Mouse (Mus musculus): ENCODE measurements at regions not wholly inside any gene's neighbourhood (a gene's known extent, or its start where the extent isn't known, plus 50 kb on each side); places are given as distances from the start of the nearest gene placed in this dataset.

- no peak overlapping the region for H3K9ac ChIP-seq (ENCODE audit: low read depth, low read length)
- no peaks in the 10 kb centered on the region for H3K27me3 ChIP-seq (replicated peaks; ENCODE audit: control insufficient read depth, insufficient read depth, low read length)
- H3K4me2 ChIP-seq: no peak overlapping the region
- DNase-seq (ENCODE audit: low spot score): no peak
- H3K36me3 ChIP-seq (ENCODE audit: control insufficient read depth, insufficient read depth, low read length): no peaks in the 10 kb centered on the region
- no peak overlapping the region for H3K27ac ChIP-seq (ENCODE audit: low read depth, low read length)
- no peak for ATAC-seq (replicated peaks; ENCODE audit: low FRiP score)
- WGBS: 77% methylated on average over 5 of the region's 5 CpGs
- no peaks in the 10 kb centered on the region for H3K4me1 ChIP-seq (replicated peaks; ENCODE audit: control insufficient read depth, insufficient read depth, low read length)
- H3K4me3 ChIP-seq (ENCODE audit: low read depth, low read length): no peak overlapping the region
- H3K9me3 ChIP-seq (ENCODE audit: control insufficient read depth, low read length): no peaks in the 10 kb centered on the region
These were observed 94.5 kb downstream of the Lmo4 start for GRCm38 (mm10) chr3:144110331-144111080.

GRCm38 (mm10) chr3:144109769-144110168 lies 95.3 kb downstream of the Lmo4 start:
- Histone ChIP-seq H3K27ac (ENCODE audit: low read depth, low read length) (no peak overlapping the region), H3K4me1 (replicated peaks; ENCODE audit: control insufficient read depth, insufficient read depth, low read length) (no peaks in the 10 kb centered on the region), H3K36me3 (ENCODE audit: control insufficient read depth, insufficient read depth, low read length) (no peaks in the 10 kb centered on the region), H3K9me3 (ENCODE audit: control insufficient read depth, low read length) (no peaks in the 10 kb centered on the region), H3K4me2 (no peak overlapping the region), H3K27me3 (replicated peaks; ENCODE audit: control insufficient read depth, insufficient read depth, low read length) (no peaks in the 10 kb centered on the region), H3K9ac (ENCODE audit: low read depth, low read length) (no peak overlapping the region), H3K4me3 (ENCODE audit: low read depth, low read length) (no peak overlapping the region)
- ATAC-seq (replicated peaks; ENCODE audit: low FRiP score): no peak
- no peak for DNase-seq (ENCODE audit: low spot score)
- 74% methylated on average over 2 of the region's 2 CpGs for WGBS

DNA sequence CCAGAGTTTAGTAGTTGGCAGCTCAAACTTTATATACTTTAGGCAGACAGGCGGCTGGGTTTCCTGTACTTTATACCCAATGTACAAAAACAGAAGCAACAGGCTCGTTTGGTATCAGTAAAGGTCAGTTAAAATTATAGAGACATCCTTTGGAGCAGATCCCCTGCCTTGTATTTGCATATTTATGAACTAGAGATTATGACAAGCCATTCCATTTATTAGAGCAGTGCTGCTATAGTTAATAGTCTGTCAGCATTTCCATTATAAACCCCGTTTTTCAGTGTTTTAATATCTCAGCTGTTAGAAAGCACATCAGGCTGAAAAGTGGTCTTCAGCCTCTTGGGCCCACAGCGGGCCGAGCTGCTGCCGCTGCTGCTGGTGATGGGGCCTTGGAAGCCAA lies 96.7 kb downstream of the Lmo4 start:
- DNase-seq (ENCODE audit: low spot score): no peak
- Histone ChIP-seq H3K9ac (ENCODE audit: low read depth, low read length) (no peak overlapping the region), H3K4me2 (no peak overlapping the region), H3K27ac (ENCODE audit: low read depth, low read length) (no peak overlapping the region), H3K4me3 (ENCODE audit: low read depth, low read length) (no peak overlapping the region), H3K36me3 (ENCODE audit: control insufficient read depth, insufficient read depth, low read length) (no peaks in the 10 kb centered on the region), H3K27me3 (replicated peaks; ENCODE audit: control insufficient read depth, insufficient read depth, low read length) (no peaks in the 10 kb centered on the region), H3K4me1 (replicated peaks; ENCODE audit: control insufficient read depth, insufficient read depth, low read length) (no peaks in the 10 kb centered on the region), H3K9me3 (ENCODE audit: control insufficient read depth, low read length) (no peaks in the 10 kb centered on the region)
- no peak for ATAC-seq (replicated peaks; ENCODE audit: low FRiP score)
- WGBS: 75% methylated on average over 6 of the region's 6 CpGs

DNA sequence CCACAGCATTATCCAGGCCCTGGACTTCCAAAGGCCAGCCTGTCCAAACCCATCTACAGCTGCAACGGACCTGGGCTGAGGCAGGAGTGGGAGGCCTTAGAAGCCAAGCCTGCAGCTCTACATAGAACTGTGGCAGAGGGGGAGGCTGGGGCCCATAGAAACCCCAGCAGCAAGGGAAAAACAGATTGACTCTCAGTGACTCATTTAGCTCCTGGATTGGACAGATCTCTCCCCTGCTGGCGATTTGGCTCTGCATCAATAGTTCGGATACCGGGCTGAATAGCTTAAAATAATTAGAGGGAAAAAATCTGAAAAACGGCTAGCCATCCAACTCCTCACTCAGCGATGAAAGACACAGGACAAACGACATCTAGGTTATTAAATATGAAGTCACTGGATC lies 97.4 kb downstream of the Lmo4 start:
- WGBS: 83% methylated on average over 7 of the region's 7 CpGs
- H3K27ac ChIP-seq (ENCODE audit: low read depth, low read length): no peak overlapping the region
- no peaks in the 10 kb centered on the region for H3K9me3 ChIP-seq (ENCODE audit: control insufficient read depth, low read length)
- no peak overlapping the region for H3K4me2 ChIP-seq
- H3K9ac ChIP-seq (ENCODE audit: low read depth, low read length): no peak overlapping the region
- no peaks in the 10 kb centered on the region for H3K27me3 ChIP-seq (replicated peaks; ENCODE audit: control insufficient read depth, insufficient read depth, low read length)
- H3K36me3 ChIP-seq (ENCODE audit: control insufficient read depth, insufficient read depth, low read length): no peaks in the 10 kb centered on the region
- DNase-seq (ENCODE audit: low spot score) (no peak), ATAC-seq (replicated peaks; ENCODE audit: low FRiP score) (no peak)
- H3K4me1 ChIP-seq (replicated peaks; ENCODE audit: control insufficient read depth, insufficient read depth, low read length): no peaks in the 10 kb centered on the region
- H3K4me3 ChIP-seq (ENCODE audit: low read depth, low read length): no peak overlapping the region

GRCm38 (mm10) chr3:144104366-144104765 lies 100.7 kb downstream of the Lmo4 start:
- WGBS: 76% methylated on average over 4 of the region's 4 CpGs
- Histone ChIP-seq H3K27ac (ENCODE audit: low read depth, low read length) (no peak overlapping the region), H3K36me3 (ENCODE audit: control insufficient read depth, insufficient read depth, low read length) (no peaks in the 10 kb centered on the region), H3K4me3 (ENCODE audit: low read depth, low read length) (no peak overlapping the region), H3K9ac (ENCODE audit: low read depth, low read length) (no peak overlapping the region), H3K9me3 (ENCODE audit: control insufficient read depth, low read length) (no peaks in the 10 kb centered on the region), H3K27me3 (replicated peaks; ENCODE audit: control insufficient read depth, insufficient read depth, low read length) (no peaks in the 10 kb centered on the region), H3K4me2 (no peak overlapping the region), H3K4me1 (replicated peaks; ENCODE audit: control insufficient read depth, insufficient read depth, low read length) (no peaks in the 10 kb centered on the region)
- DNase-seq (ENCODE audit: low spot score): no peak
- ATAC-seq (replicated peaks; ENCODE audit: low FRiP score): no peak

DNA sequence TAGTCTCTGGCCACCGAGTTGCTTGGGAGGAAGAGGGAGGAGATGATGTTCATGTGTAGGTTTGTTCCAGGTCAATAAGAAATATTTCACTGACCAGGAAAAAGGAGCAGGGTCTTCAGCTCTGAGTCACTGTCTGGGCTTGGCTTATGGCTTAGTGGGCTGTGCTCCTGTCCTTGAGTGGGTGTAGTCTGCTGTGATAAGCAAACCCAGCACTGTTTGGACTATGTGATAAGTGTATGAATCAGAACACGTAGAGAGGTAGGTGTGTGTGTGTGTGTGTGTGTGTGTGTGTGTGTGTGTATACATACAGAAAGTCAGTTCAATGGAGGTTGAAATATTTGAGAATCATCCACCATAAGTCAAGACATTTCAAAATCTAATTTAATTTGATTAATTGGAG lies 105.6 kb downstream of the Lmo4 start:
- H3K4me2 ChIP-seq: no peak overlapping the region
- no peaks in the 10 kb centered on the region for H3K36me3 ChIP-seq (ENCODE audit: control insufficient read depth, insufficient read depth, low read length)
- H3K27ac ChIP-seq (ENCODE audit: low read depth, low read length): no peak overlapping the region
- H3K4me3 ChIP-seq (ENCODE audit: low read depth, low read length): no peak overlapping the region
- H3K9ac ChIP-seq (ENCODE audit: low read depth, low read length): no peak overlapping the region
- DNase-seq (ENCODE audit: low spot score): no peak
- no peaks in the 10 kb centered on the region for H3K9me3 ChIP-seq (ENCODE audit: control insufficient read depth, low read length)
- no peaks in the 10 kb centered on the region for H3K4me1 ChIP-seq (replicated peaks; ENCODE audit: control insufficient read depth, insufficient read depth, low read length)
- ATAC-seq (replicated peaks; ENCODE audit: low FRiP score): no peak
- WGBS: 51% methylated on average over 2 of the region's 2 CpGs
- H3K27me3 ChIP-seq (replicated peaks; ENCODE audit: control insufficient read depth, insufficient read depth, low read length): no peaks in the 10 kb centered on the region

GRCm38 (mm10) chr3:144098762-144099161 lies 106.3 kb downstream of the Lmo4 start:
- DNase-seq (ENCODE audit: low spot score) (no peak), ATAC-seq (replicated peaks; ENCODE audit: low FRiP score) (no peak)
- no peaks in the 10 kb centered on the region for H3K36me3 ChIP-seq (ENCODE audit: control insufficient read depth, insufficient read depth, low read length)
- H3K9me3 ChIP-seq (ENCODE audit: control insufficient read depth, low read length): no peaks in the 10 kb centered on the region
- no peak overlapping the region for H3K9ac ChIP-seq (ENCODE audit: low read depth, low read length)
- 60% methylated on average over 8 of the region's 8 CpGs for WGBS
- no peak overlapping the region for H3K4me3 ChIP-seq (ENCODE audit: low read depth, low read length)
- no peak overlapping the region for H3K4me2 ChIP-seq
- no peaks in the 10 kb centered on the region for H3K4me1 ChIP-seq (replicated peaks; ENCODE audit: control insufficient read depth, insufficient read depth, low read length)
- no peak overlapping the region for H3K27ac ChIP-seq (ENCODE audit: low read depth, low read length)
- H3K27me3 ChIP-seq (replicated peaks; ENCODE audit: control insufficient read depth, insufficient read depth, low read length): no peaks in the 10 kb centered on the region

DNA sequence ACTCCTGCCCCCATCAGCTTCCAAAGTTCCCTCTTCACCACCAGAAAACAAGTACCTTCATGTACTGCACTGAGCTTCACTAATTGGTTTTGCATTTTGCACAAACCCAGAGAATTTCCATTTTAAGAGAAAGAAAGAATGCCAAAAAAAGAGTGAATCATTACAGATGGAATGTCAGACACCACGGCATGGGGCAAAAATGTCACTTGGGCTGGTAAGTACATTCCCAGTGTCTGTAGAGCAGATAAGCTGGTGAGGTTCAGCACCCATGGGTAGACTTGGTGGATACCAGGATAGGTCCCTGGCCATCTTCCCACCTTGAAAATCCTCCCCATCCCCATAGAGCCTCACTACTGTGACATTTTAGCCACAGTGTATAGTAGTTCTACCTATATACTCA lies 113.8 kb downstream of the Lmo4 start:
- H3K4me2 ChIP-seq: no peak overlapping the region
- H3K4me3 ChIP-seq (ENCODE audit: low read depth, low read length): no peak overlapping the region
- no peaks in the 10 kb centered on the region for H3K4me1 ChIP-seq (replicated peaks; ENCODE audit: control insufficient read depth, insufficient read depth, low read length)
- DNase-seq (ENCODE audit: low spot score): no peak
- no peak overlapping the region for H3K9ac ChIP-seq (ENCODE audit: low read depth, low read length)
- H3K9me3 ChIP-seq (ENCODE audit: control insufficient read depth, low read length): no peaks in the 10 kb centered on the region
- H3K27ac ChIP-seq (ENCODE audit: low read depth, low read length): no peak overlapping the region
- WGBS: 82% methylated on average over 1 of the region's 1 CpGs
- H3K36me3 ChIP-seq (ENCODE audit: control insufficient read depth, insufficient read depth, low read length): no peaks in the 10 kb centered on the region
- no peak for ATAC-seq (replicated peaks; ENCODE audit: low FRiP score)
- no peaks in the 10 kb centered on the region for H3K27me3 ChIP-seq (replicated peaks; ENCODE audit: control insufficient read depth, insufficient read depth, low read length)

DNA sequence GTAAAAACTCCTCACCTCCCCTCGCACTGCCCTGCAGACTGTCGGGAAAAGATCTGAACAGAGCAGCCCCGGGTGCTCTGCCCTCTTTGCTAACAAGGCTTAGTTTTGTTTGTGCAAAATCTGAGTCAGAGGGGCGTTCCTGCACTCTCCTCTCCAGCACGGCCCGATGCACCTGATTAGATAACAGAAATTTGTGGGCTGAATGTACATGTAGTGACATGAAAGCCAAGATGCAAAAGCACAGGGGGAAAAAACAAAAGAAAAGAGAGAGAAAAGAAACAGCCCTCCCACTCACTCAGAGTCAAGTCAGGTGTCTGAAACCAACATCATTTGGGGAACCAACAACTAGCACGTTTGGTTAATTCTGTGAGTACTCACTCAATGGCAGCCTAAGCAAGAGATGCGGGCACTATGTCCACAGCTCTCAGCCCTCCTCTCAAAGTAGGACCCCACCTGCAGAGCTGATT lies 115.2 kb downstream of the Lmo4 start:
- H3K36me3 ChIP-seq (ENCODE audit: control insufficient read depth, insufficient read depth, low read length): no peaks in the 10 kb centered on the region
- ATAC-seq (replicated peaks; ENCODE audit: low FRiP score) (no peak), DNase-seq (ENCODE audit: low spot score) (no peak)
- H3K4me1 ChIP-seq (replicated peaks; ENCODE audit: control insufficient read depth, insufficient read depth, low read length): no peaks in the 10 kb centered on the region
- H3K9me3 ChIP-seq (ENCODE audit: control insufficient read depth, low read length): no peaks in the 10 kb centered on the region
- WGBS: 46% methylated on average over 8 of the region's 8 CpGs
- H3K9ac ChIP-seq (ENCODE audit: low read depth, low read length): no peak overlapping the region
- H3K4me3 ChIP-seq (ENCODE audit: low read depth, low read length): no peak overlapping the region
- no peak overlapping the region for H3K27ac ChIP-seq (ENCODE audit: low read depth, low read length)
- H3K27me3 ChIP-seq (replicated peaks; ENCODE audit: control insufficient read depth, insufficient read depth, low read length): no peaks in the 10 kb centered on the region
- no peak overlapping the region for H3K4me2 ChIP-seq
